Mouse (Mus musculus): ENCODE data around the gene Efnb1. TPM values are rescaled to one million over a fixed set of nuclear protein-coding genes. Genes with fewer than 3 reads are reported as not detected.

Gene Efnb1
- polyA plus RNA-seq, 1 experiment = 0.03 TPM

- TF ChIP-seq TAL1 (IDR thresholded peaks at IDR 0.05; ENCODE audit: low read length) (no peak), GATA1 (IDR thresholded peaks at IDR 0.05; ENCODE audit: low read length) (no peak)
- Histone ChIP-seq H3K27me3 (ENCODE audit: control insufficient read depth) (peaks cover 2% of the 10 kb centered on the region; the same call in 1 of the 2 replicates), H3K4me3 (replicated peaks) (no peak overlapping the region), H3K4me1 (ENCODE audit: control insufficient read depth) (no peaks in the 10 kb centered on the region), H3K9me3 (ENCODE audit: control insufficient read depth, low read length) (no peaks in the 10 kb centered on the region), H3K36me3 (ENCODE audit: control insufficient read depth) (no peaks in the 10 kb centered on the region)
These were observed 16.2 kb downstream of the Efnb1 start for GRCm38 (mm10) chrX:99152141-99152540.

- peaks cover 2% of the 10 kb centered on the region; the same call in 1 of the 2 replicates for H3K27me3 ChIP-seq (ENCODE audit: control insufficient read depth)
- no peak for TF ChIP-seq TAL1 (IDR thresholded peaks at IDR 0.05; ENCODE audit: low read length)
- no peak for TF ChIP-seq GATA1 (IDR thresholded peaks at IDR 0.05; ENCODE audit: low read length)
- no peaks in the 10 kb centered on the region for H3K36me3 ChIP-seq (ENCODE audit: control insufficient read depth)
- no peaks in the 10 kb centered on the region for H3K4me1 ChIP-seq (ENCODE audit: control insufficient read depth)
- no peaks in the 10 kb centered on the region for H3K9me3 ChIP-seq (ENCODE audit: control insufficient read depth, low read length)
- no peak overlapping the region for H3K4me3 ChIP-seq (replicated peaks)
These were observed 16.8 kb downstream of the Efnb1 start for GRCm38 (mm10) chrX:99152566-99153265.

- TF ChIP-seq TAL1 (IDR thresholded peaks at IDR 0.05; ENCODE audit: low read length) = no peak
- no peak for TF ChIP-seq GATA1 (IDR thresholded peaks at IDR 0.05; ENCODE audit: low read length)
- Histone ChIP-seq H3K4me3 (replicated peaks) (no peak overlapping the region), H3K27me3 (ENCODE audit: control insufficient read depth) (peaks cover 2% of the 10 kb centered on the region; the same call in 1 of the 2 replicates), H3K4me1 (ENCODE audit: control insufficient read depth) (no peaks in the 10 kb centered on the region), H3K36me3 (ENCODE audit: control insufficient read depth) (no peaks in the 10 kb centered on the region), H3K9me3 (ENCODE audit: control insufficient read depth, low read length) (no peaks in the 10 kb centered on the region)
These were observed 17.3 kb downstream of the Efnb1 start for GRCm38 (mm10) chrX:99153266-99153646.

GRCm38 (mm10) chrX:99154358-99154757 lies 18.4 kb downstream of the Efnb1 start:
- Histone ChIP-seq H3K4me3 (replicated peaks) (no peak overlapping the region), H3K9me3 (ENCODE audit: control insufficient read depth, low read length) (no peaks in the 10 kb centered on the region), H3K36me3 (ENCODE audit: control insufficient read depth) (no peaks in the 10 kb centered on the region), H3K4me1 (ENCODE audit: control insufficient read depth) (no peaks in the 10 kb centered on the region), H3K27me3 (ENCODE audit: control insufficient read depth) (peaks cover 4% of the 10 kb centered on the region; the same call in 1 of the 2 replicates)
- TF ChIP-seq TAL1 (IDR thresholded peaks at IDR 0.05; ENCODE audit: low read length) (no peak), GATA1 (IDR thresholded peaks at IDR 0.05; ENCODE audit: low read length) (no peak)

- no peaks in the 10 kb centered on the region for H3K9me3 ChIP-seq (ENCODE audit: control insufficient read depth, low read length)
- no peak overlapping the region for H3K4me3 ChIP-seq (replicated peaks)
- H3K4me1 ChIP-seq (ENCODE audit: control insufficient read depth) = peaks cover 2% of the 10 kb centered on the region
- no peak for TF ChIP-seq TAL1 (IDR thresholded peaks at IDR 0.05; ENCODE audit: low read length)
- no peak for TF ChIP-seq GATA1 (IDR thresholded peaks at IDR 0.05; ENCODE audit: low read length)
- peaks cover 2% of the 10 kb centered on the region; the same call in 1 of the 2 replicates for H3K27me3 ChIP-seq (ENCODE audit: control insufficient read depth)
- H3K36me3 ChIP-seq (ENCODE audit: control insufficient read depth) = no peaks in the 10 kb centered on the region
These were observed 23.1 kb downstream of the Efnb1 start for GRCm38 (mm10) chrX:99159020-99159419.

- TF ChIP-seq GATA1 (IDR thresholded peaks at IDR 0.05; ENCODE audit: low read length) = no peak
- no peak for TF ChIP-seq TAL1 (IDR thresholded peaks at IDR 0.05; ENCODE audit: low read length)
- Histone ChIP-seq H3K36me3 (ENCODE audit: control insufficient read depth) (no peaks in the 10 kb centered on the region), H3K4me1 (ENCODE audit: control insufficient read depth) (peaks cover 8% of the 10 kb centered on the region), H3K27me3 (ENCODE audit: control insufficient read depth) (peaks cover under 1% of the 10 kb centered on the region; the same call in 1 of the 2 replicates), H3K4me3 (replicated peaks) (no peak overlapping the region), H3K9me3 (ENCODE audit: control insufficient read depth, low read length) (no peaks in the 10 kb centered on the region)
These were observed 28.2 kb downstream of the Efnb1 start for GRCm38 (mm10) chrX:99164111-99164510.

GRCm38 (mm10) chrX:99164855-99165368 lies 29.0 kb downstream of the Efnb1 start:
- Histone ChIP-seq H3K9me3 (ENCODE audit: control insufficient read depth, low read length) (no peaks in the 10 kb centered on the region), H3K4me3 (replicated peaks) (no peak overlapping the region), H3K27me3 (ENCODE audit: control insufficient read depth) (no peaks in the 10 kb centered on the region; the same call in 1 of the 2 replicates), H3K36me3 (ENCODE audit: control insufficient read depth) (no peaks in the 10 kb centered on the region), H3K4me1 (ENCODE audit: control insufficient read depth) (peaks cover 8% of the 10 kb centered on the region)
- TF ChIP-seq GATA1 (IDR thresholded peaks at IDR 0.05; ENCODE audit: low read length) = no peak
- TF ChIP-seq TAL1 (IDR thresholded peaks at IDR 0.05; ENCODE audit: low read length) = no peak

- Histone ChIP-seq H3K27me3 (ENCODE audit: control insufficient read depth) (no peaks in the 10 kb centered on the region; the same call in 1 of the 2 replicates), H3K9me3 (ENCODE audit: control insufficient read depth, low read length) (no peaks in the 10 kb centered on the region), H3K4me3 (replicated peaks) (no peak overlapping the region), H3K4me1 (ENCODE audit: control insufficient read depth) (peaks cover 8% of the 10 kb centered on the region), H3K36me3 (ENCODE audit: control insufficient read depth) (no peaks in the 10 kb centered on the region)
- TF ChIP-seq TAL1 (IDR thresholded peaks at IDR 0.05; ENCODE audit: low read length) (no peak), GATA1 (IDR thresholded peaks at IDR 0.05; ENCODE audit: low read length) (no peak)
These were observed 31.1 kb downstream of the Efnb1 start for GRCm38 (mm10) chrX:99167014-99167413.

GRCm38 (mm10) chrX:99167550-99167949 lies 31.6 kb downstream of the Efnb1 start:
- Histone ChIP-seq H3K4me1 (ENCODE audit: control insufficient read depth) (peaks cover 8% of the 10 kb centered on the region), H3K27me3 (ENCODE audit: control insufficient read depth) (no peaks in the 10 kb centered on the region; the same call in 1 of the 2 replicates)
- TF ChIP-seq GATA1 (IDR thresholded peaks at IDR 0.05; ENCODE audit: low read length) (no peak), TAL1 (IDR thresholded peaks at IDR 0.05; ENCODE audit: low read length) (no peak)

More at GRCm38 (mm10) chrX:99167550-99167949, 31.6 kb downstream of the Efnb1 start:
- H3K4me3 ChIP-seq (replicated peaks) = no peak overlapping the region
- no peaks in the 10 kb centered on the region for H3K9me3 ChIP-seq (ENCODE audit: control insufficient read depth, low read length)
- no peaks in the 10 kb centered on the region for H3K36me3 ChIP-seq (ENCODE audit: control insufficient read depth)

Data from erythroblast, embryonic 14.5 days (primary cell).